Mouse (Mus musculus): ENCODE results near the gene Wbp2nl. TPM values are rescaled to one million over a fixed set of nuclear protein-coding genes. Genes with fewer than 3 reads are reported as not detected.
"Not testable (repeated sequence)": the region's sequence is repeated elsewhere in the genome, so short reads cannot be mapped to it uniquely, and the experiment has no call there.

Wbp2nl gene
- total RNA-seq, 2 experiments from 2014 or later = not detected

GRCm38 (mm10) chr15:82347852-82348251 lies 49.1 kb downstream of the Wbp2nl start:
- no peak for DNase-seq (ENCODE audit: low spot score in 2 of 2)

GRCm38 (mm10) chr15:82348258-82348998 lies 49.7 kb downstream of the Wbp2nl start:
- DNase-seq (ENCODE audit: low spot score in 2 of 2) = no peak

- DNase-seq (ENCODE audit: low spot score in 2 of 2) = no peak
These were observed 50.2 kb downstream of the Wbp2nl start for GRCm38 (mm10) chr15:82348999-82349341.

DNA sequence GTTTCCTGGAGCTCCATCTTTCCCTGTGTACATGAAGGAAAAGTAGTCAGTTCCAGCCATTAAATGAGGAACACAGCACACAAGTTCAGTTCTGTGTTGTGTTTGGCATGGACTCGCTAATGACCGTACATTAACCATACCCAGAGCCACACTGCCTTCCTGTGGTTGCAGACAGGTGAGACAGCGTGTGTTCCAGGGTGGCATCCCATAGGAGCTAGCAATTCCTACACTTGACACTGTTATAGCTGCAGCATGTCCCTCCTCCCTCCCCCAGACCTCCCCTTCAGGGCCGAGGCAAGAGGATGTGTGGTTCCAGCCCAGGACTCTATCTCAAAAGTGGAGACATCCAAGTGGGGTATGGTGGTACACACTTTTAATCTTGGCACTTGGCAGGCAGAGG lies 51.6 kb downstream of the Wbp2nl start:
- DNase-seq (ENCODE audit: low spot score in 2 of 2) = no peak

GRCm38 (mm10) chr15:82351480-82351879 lies 52.7 kb downstream of the Wbp2nl start:
- DNase-seq (ENCODE audit: low spot score in 2 of 2) = no peak

GRCm38 (mm10) chr15:82353078-82353744 lies 54.5 kb downstream of the Wbp2nl start:
- DNase-seq (ENCODE audit: low spot score in 2 of 2) = no peak

- no peak for DNase-seq (ENCODE audit: low spot score in 2 of 2)
These were observed 55.0 kb downstream of the Wbp2nl start for GRCm38 (mm10) chr15:82353745-82354113.

GRCm38 (mm10) chr15:82354126-82354945 lies 55.6 kb downstream of the Wbp2nl start, which contains the start of gene Ndufa6:
TSS of gene Ndufa6 (minus strand) at chr15:82354322.
- peak; percentile 96 to 98 for DNase-seq (ENCODE audit: low spot score in 2 of 2)

GRCm38 (mm10) chr15:82358431-82359260 lies 59.9 kb downstream of the Wbp2nl start:
- no peak for DNase-seq (ENCODE audit: low spot score in 2 of 2)

- no peak for DNase-seq (ENCODE audit: low spot score in 2 of 2)
These were observed 62.8 kb downstream of the Wbp2nl start for GRCm38 (mm10) chr15:82361459-82362018.

DNA sequence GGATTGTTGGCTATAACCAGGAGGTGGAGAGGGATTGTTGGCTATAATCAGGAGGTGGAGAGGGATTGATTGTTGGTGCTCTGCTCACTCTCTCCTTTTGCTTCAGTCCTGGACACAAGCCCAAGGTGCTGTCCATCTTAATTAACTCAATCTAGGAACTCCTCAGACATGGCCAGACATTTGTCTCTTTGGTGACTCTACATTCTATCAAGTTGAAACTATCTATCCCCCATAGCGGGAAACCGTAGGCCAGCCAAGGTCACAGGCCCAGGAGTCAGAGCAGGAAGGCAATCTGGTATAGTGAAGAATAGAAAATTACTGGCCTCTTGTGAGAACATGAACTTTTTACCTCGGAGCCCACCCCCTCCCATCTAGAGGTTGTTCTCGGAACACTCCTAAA lies 63.5 kb downstream of the Wbp2nl start:
- no peak for DNase-seq (ENCODE audit: low spot score in 2 of 2)

GRCm38 (mm10) chr15:82363801-82364200 lies 65.0 kb downstream of the Wbp2nl start:
- DNase-seq (ENCODE audit: low spot score in 2 of 2) = not testable (repeated sequence)

Other genes starting within 250 kb of the Wbp2nl start
- not detected for gene 4930407I10Rik, start 239.8 kb upstream of the Wbp2nl start, total RNA-seq (2021)
- under 1 TPM; 0.25 to 0.50 TPM for gene Mei1, start 229.0 kb upstream of the Wbp2nl start, total RNA-seq (2021)
- gene Ccdc134, start 171.0 kb upstream of the Wbp2nl start, total RNA-seq (2021) = 10 to 100 TPM; 12.4 to 12.9 TPM
- gene Srebf2, start 151.8 kb upstream of the Wbp2nl start, total RNA-seq (2021) = 100 to 1,000 TPM; 175 to 189 TPM
- gene Shisa8, start 86.1 kb upstream of the Wbp2nl start, total RNA-seq (2021) = 1 to 10 TPM; 1.4 to 1.9 TPM
- gene Tnfrsf13c, start 74.6 kb upstream of the Wbp2nl start, total RNA-seq (2021) = under 1 TPM; 0.47 to 0.76 TPM
- gene Cenpm, start 54.2 kb upstream of the Wbp2nl start, total RNA-seq (2021) = 1 to 10 TPM; 2.5 to 3.1 TPM
- gene 1500009C09Rik, start 46.6 kb upstream of the Wbp2nl start, total RNA-seq (2021) = 100 to 1,000 TPM; 100 to 113 TPM
- gene Sept3, start 24.1 kb upstream of the Wbp2nl start, total RNA-seq (2021) = 100 to 1,000 TPM; 609 to 650 TPM
- 10 to 100 TPM; 33.5 to 40.5 TPM for gene Naga, start 40.0 kb downstream of the Wbp2nl start, total RNA-seq (2021)
- under 1 TPM; 0.25 to 0.52 TPM for gene Pheta2, start 40.0 kb downstream of the Wbp2nl start, total RNA-seq (2021)
- 100 to 1,000 TPM; 149 to 152 TPM for gene Smdt1, start 40.0 kb downstream of the Wbp2nl start, total RNA-seq (2021)
- 100 to 1,000 TPM; 206 to 215 TPM for gene Ndufa6, start 55.4 kb downstream of the Wbp2nl start, total RNA-seq (2021)
- gene Cyp2d22, start 81.3 kb downstream of the Wbp2nl start, total RNA-seq (2021) = 10 to 100 TPM; 57.5 to 64.1 TPM
- under 1 TPM in 1 of 2 experiments, not detected in 1; 0.41 TPM for gene Cyp2d11, start 95.1 kb downstream of the Wbp2nl start, total RNA-seq (2021)
- under 1 TPM in 1 of 2 experiments, not detected in 1; 0.81 TPM for gene Cyp2d10, start 108.2 kb downstream of the Wbp2nl start, total RNA-seq (2021)
- gene Cyp2d9, start 134.5 kb downstream of the Wbp2nl start, total RNA-seq (2021) = not detected